Mouse (Mus musculus) testis, postnatal 14 days (tissue): ENCODE data around the gene Chek2.

ENCODE experiments used
- DNase-seq: peaks from one replicate; pipeline ENCODE4 v3.0.0; 2021; ENCODE audit warnings: low spot score

Chek2 gene

DNA sequence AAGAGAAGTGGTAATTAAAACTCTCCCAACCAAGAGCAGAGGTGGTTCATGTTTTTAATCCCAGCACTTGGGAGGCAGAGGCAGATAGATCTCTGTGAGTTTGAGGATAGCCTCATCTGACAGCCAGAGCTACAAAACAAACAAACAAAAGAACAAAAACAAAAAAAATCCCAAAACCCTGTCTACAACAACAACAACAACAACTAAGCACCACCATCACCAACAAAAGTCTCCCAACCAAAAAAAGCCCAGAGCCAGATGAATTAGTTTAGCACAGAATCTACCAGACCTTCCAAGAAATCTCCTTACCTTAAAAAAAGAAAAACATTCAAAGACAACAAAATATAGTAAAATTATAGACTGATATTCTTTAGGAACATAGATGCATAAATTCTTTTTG lies 60.6 kb downstream of the Chek2 start:
- no peak for DNase-seq

DNA sequence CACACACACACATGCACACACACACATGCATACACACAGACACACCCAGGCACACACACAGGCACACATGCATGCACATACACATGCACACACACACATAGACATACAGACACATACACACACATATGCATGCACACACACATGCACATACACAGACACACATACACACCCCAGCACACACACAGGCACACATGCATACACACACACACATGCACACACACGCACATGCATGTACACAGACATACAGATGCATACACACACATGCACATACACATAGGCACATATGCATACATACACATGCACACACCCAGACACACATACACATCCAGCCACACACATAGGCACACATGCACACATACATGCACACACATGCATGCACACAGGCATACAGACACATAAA lies 66.9 kb downstream of the Chek2 start:
- DNase-seq = no peak

DNA sequence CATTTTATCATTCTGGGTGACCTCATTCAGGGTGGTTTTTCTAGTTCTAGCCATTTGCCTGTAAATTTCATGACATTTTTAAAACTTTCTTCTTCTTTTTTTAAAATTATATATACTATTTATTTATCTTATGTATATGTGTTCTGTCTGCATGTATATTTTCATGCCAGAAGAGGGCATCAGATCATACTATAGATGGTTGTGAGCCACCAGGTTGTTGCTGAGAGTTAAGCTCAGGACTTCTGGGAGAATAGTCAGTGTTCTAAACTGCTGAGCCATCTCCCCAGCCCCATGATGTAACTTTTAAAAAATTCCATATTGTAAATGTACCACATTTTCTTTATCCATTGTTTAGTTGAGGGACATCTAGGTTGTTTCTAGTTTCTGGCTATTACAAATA lies 69.1 kb downstream of the Chek2 start:
- no peak for DNase-seq

DNA sequence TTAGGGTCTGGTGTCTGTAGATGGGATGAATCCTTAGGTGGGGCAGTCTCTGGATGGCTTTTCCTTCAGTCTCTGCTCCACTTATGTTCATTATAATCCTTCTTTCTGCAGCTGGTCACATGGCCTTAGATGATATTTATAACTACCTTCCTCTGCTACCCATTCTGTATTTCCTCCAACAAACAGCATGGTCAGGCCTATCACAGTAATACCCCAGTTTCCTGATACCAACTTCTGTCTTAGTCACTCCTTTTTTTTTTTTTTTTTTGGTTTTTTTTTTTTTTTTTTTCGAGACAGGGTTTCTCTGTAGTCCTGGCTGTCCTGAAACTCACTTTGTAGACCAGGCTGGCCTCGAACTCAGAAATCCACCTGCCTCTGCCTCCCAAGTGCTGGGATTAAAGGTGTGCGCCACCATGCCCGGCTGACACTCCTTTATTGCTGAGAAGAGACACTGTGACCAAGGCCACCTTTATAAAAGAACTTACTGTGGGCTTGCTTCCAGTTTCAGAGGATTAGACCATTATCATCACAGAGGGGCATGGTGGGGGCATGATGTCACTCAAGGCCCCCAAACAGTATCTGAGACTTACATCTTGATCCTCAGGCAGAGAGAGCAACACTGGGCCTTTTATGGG lies 70.3 kb downstream of the Chek2 start:
- DNase-seq = no peak

DNA sequence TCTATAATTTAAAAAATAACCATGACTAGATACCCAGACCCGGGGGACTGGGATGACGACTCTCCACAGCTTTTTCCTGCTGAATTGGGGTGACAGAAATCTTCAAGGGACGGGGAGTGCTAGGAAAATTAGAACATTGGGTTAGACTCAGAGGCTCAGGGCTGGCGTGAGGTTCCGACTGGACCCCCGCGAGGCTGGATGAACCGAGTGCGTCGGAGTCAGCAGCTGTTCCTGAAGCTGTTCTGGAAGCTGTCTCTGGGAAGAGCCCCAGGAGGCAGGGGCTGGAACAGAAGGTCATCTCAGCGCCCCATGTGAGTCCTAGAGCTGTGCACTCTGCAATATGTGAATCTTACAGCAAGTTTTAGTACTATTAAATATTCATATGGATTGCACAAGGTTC lies 75.1 kb downstream of the Chek2 start:
- no peak for DNase-seq

DNA sequence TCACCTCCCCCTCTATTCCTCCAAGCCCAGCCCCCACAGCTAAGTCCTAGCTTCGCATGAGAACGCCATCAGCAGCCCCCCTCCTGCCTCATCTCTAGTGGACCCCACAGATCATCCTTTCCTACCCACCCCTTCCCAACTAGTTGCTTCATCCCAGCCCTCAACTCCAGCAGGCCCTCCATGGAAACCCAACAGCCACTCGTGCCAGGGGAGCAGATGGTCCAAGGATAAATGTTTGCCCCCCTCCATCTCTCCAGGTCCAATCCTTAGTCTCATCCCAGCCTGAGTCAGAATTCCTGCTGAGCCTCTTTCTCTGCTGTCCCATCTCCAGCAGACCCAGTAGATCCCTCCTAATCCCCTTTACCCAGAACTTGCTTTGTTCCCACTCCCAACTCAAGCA lies 76.5 kb downstream of the Chek2 start:
- no peak for DNase-seq

DNA sequence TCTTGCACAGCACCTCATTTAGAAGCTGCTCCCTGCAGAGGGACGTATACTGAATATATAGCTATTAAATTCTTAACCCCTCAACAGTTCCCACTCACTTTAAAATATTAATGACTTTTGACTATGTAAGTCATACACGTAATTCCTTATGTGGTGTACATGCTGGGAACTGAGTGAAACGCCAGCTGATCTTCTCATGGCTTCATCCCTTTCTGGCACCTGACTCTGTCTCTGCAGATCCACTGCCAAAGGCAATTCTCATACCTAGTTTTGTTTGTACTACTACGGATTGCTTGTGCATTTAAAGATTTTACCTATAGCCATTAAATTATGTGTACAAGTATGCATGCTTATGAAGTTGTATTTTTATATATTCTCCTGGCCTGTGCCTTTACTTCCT lies 79.8 kb downstream of the Chek2 start:
- DNase-seq = no peak

DNA sequence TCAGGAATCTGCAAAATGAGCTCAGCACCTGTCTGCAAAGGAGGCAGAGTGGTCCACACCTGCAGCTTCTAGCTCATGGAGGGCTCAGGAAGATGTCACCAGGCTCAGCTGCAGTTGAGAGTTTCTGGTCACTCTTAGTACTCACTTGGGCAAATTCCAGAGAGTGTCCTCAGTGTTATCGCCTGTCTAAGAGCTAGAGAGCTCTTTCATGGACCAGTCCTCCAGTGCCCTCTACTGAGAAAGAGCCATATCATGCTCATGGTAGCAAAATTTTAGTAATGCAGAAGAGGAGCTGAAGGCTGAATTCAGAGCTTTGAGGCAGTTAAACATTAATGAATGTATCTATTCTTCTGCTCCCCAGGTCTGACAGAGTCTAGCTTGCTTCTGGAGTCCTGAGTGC lies 83.6 kb downstream of the Chek2 start:
- DNase-seq = no peak
